Mouse (Mus musculus) adrenal gland, adult 2 months (tissue): ENCODE data around the gene Npepps. TPM values are rescaled to one million over a fixed set of nuclear protein-coding genes. Genes with fewer than 3 reads are reported as not detected.
"Not testable (repeated sequence)": the region's sequence is repeated elsewhere in the genome, so short reads cannot be mapped to it uniquely, and the experiment has no call there.

ENCODE experiments used
- DNase-seq: peaks from one replicate; pipeline ENCODE4 v3.0.0; 2021
- polyA plus RNA-seq: library from polyadenylated mRNA; depleted of rRNA; stranded (reverse); fragments of >200 nt; gene quantifications from 2 replicates; pipeline ENCODE4 v1.2.3, GENCODE M21; 2012
- total RNA-seq, 2 experiments: library from RNA; stranded (reverse); gene quantifications; 2 replicates each; pipeline ENCODE4 v1.2.3; 2021

Gene Npepps
- total and polyA plus RNA-seq, 3 experiments = 29.8 to 70.2 (median 69.2) TPM

DNA sequence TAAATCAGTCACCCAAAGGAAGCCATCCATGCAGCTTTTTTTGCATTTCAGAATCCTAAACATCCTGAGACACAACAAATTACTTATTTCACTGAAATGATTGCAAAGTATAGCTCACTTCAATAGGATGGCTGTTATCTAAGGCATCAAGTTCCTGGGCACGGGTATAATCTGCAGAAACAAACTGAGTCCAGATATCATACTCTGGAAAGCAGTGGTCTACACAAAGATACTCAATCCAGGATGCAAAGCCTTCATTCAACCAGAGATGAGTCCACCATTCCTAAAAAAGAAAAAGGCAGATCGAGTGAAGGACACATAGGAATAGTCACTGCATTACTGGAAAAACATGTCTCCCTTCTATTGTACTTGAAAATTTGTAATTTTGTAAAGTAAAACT lies 42.5 kb downstream of the Npepps start:
- DNase-seq = no peak

DNA sequence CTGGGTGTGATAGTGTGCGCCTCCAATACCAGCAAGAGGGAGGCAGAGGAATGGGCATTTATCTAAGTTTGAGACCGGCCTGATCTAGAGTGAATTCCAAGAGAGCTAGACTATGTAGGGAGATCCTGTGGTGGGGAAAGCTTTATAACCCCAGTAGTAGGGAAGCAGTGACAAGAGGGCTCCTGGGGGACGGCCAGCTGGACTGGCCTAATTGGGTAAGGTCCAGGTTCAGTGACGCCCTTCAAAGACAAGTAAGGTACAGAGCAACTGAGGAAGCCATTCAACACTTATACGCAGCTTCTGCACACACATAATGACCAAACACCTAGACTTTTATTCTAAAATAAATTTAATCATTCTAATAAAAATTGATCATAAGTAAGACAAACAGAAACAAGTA lies 48.0 kb downstream of the Npepps start:
- no peak for DNase-seq

DNA sequence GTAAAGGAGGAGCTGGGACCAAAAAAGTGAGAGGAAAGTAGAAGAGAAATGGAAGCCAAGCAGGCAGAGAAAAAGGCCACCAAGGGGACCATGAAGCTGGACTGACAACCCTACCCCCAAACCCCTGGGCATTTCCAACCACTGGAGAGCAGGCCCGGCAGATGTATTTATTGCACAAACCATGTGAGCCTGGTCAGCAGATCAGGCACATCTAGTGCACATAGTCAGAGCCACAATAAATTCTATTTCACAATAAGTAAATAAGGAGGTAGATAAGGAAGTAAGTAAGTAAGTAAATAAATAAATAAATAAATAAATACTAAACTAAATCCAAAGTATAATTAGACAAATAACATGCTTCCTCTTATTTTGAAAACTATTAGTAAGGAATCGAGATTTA lies 51.0 kb downstream of the Npepps start:
- no peak for DNase-seq

DNA sequence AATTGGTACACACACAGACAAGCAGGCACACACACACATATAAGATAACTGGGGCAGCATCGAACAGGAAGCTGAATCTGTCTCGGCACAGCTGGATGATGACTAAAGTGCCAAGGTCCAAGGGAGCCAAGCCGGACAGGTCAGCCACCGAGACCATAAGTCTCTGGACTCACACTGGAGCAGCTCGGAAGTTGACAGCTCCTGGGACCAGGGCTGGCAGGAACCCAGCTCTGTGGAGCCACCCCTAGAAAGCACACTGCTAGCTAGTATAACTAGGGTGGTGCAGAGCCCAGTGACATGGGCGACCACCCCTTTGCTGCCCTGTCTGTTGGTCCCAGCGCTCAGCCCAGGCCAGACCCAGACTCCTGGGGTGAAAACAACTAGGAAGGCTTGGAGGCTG lies 51.5 kb downstream of the Npepps start:
- DNase-seq = peak; percentile 31

DNA sequence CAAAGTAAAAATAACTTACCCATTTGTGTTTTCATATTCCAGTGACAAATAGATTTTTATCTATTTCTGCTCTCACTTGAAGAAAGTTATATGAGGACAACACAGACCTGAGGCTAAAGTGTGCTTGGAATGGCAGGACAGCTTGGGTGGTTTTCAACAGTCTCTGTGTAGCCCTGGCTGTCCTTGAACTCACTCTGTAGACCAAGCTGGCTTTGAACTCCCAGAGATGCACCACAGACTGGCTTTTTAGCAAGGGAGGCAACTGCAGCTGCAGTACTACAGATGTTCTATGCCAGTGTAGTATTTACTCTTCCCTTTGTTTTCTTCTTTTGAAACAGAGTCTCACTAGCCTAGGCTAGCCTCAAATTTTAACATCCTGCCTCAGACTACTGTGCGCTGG lies 54.3 kb downstream of the Npepps start:
- DNase-seq = no peak

DNA sequence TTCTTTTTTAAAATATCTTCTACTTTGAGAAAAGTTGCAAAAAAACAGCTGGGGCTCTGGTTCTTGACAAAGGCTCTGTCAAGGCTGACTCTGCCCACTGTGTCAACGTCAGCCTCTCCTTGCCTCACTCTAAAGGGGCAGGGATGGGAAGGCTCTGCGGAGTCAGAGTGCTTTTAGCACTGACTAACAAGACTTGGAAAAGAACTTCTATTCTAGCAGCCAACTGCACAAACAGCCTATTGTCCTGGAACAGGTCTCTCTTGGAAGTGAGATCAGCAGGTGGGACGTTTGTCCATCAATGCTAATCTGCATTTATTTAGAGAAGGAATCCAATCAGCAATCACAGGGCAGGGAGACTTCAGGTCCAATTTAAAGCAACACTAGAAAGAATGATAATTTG lies 57.0 kb downstream of the Npepps start:
- no peak for DNase-seq

DNA sequence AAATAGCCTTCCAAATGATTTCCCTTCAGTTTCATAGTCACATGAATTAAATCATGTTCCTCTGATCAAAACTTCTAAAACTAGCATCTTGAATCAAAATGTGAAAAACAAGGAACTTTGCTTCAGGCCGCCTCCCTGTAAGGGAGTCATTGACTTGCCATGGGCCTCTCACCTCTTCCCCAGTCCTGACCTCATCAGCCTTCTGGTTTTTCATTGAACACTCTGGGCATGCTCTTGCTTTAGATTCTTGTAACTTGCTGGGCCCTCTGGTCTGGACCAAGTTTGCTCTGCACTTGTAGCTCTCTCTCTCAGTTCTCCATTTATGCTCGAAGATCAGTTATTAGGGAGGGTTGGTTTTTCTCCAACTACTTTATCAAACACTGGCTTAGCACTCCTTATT lies 58.8 kb downstream of the Npepps start:
- no peak for DNase-seq

DNA sequence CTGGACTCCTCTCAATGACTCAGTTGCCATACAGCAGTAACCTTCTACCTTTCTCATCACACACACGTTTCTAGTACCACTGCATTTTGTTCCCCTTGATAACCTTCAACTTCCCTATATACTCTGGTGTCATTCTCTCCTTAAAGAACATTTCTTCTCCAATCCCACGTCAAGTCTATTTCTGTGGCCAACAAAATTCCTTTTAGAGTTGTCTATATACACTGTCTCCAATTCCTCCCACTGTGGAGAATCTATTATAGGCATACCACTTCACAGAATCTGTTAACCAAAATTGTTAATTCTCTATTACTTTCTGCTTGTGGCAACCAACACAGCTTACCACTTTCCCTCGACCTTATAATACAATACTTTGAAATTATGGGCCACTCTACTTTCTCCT lies 60.2 kb downstream of the Npepps start:
- no peak for DNase-seq

DNA sequence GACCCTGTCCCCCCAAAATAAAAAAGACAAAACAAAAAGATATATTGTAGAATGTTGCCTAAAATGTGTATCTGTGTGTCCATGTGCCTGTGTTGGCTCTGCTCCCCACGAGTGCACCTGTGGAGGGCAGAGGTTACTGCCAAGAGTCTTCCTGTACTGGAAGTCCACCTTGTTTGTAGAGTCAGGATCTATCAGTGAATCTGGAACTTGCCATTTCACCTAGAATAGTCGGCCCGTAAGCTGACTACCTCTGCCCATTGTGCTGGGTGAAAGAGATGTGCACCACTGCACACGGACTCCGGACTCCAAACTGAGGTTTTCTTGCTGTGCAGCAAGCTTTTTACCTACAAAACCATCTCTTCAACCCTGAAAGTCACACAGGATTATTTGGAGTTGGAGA lies 66.0 kb downstream of the Npepps start:
- no peak for DNase-seq

DNA sequence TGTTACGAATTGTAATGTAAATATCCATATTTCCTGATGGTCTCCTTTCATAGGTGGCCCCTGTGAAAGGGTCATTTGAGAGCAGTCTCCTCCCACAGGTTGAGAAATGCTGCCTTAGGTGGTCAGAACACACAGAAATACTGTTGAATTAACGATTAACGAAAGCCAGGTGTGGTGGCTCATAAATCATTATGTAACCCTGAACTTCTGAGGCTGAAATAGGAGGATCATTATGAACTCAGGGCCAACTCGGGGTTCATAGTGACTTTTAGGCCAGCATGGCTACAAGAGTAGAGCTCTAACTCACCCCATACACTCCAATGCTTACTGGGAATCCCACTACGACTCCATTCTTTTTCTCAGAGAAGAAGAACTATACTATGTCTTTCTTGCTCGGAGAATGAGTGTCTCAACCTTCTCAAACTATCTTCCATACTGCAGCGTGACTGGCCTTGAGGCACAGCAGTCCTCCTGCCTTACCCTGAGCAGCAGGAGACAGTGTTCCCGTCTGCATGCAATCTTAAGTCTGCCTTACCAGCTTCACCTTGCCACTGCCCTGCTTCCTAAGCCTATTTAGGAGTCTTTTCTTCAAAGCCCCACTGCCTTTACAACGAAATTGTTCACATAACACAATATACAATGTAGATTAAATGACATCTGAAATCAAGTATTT lies 69.6 kb downstream of the Npepps start:
- DNase-seq = no peak

DNA sequence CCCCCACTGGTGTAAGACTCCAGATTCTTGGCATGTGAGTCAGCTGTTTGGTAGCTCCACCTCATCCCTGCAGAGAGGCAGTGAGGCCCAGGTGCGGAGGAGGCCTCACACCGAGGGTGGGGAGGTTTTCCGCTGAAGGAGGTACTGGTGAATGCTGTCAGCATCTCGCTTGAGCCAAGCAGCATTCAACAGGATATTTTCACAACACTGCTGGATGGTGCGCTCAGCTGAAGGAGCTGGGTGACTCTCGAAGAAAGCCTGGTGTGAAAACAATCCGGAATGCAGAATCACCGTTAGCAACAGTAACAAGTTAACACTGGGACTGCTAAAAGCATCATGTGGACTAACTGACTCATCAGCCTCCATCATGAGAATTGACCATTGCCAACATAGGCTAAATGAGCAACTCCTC lies 73.4 kb downstream of the Npepps start:
- DNase-seq = no peak

DNA sequence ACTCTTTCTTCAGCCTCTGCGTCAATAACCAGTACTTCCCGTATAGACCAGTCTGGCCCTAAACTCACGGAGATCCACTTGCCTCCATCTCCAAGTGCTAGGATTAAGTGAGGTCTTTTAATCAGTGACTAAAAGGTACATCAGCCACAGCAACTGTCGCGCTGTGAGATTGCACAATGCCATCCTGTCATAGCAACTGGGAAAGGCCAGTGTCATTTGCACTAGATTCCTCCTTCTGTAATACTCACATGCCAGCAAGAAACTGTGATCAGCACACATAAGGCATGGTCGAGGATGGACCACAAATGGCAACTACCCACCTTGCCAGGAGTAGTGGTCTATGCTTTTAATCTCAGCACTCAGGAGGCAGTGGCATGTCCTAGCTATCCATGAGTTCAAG lies 80.9 kb downstream of the Npepps start:
- peak; percentile 60 for DNase-seq

DNA sequence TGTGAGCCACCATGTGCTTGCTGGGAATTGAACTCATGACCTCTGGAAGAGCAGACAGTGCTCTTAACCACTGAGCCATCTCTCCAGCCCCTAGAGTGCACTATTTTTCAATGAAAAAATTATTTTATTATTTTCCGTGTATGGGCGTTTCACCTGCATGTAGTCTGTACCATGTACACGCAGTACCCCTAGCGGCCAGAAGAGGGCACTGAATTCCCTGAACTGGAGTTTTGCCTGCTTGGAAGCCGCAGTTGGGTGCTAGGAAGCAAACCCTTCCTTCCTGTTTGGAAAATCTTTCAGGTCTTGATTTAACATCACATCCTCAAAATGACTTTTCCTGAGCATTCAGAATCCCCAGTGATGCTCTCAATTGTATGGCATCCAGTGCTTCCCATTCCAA lies 81.8 kb downstream of the Npepps start:
- peak; percentile 43 for DNase-seq

DNA sequence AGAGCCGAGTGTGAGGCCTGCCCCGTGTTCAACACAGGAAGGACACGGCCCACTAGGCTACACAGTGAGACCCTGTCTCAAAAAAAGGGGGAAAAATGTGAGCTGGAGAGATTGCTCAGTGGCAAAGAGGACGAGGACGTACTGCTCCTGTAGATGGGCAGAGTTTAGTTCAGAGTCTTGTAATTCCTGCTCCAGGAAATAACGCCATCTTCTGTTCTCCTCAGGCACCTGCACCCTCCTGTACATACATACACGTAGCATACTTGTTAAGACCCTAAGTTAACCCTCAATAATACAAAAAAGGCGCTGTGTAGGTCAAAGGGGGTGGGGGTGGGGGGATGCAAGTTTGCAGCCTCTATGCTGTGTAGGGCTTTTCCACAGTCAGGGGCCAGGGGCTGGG lies 83.4 kb downstream of the Npepps start:
- no peak for DNase-seq

DNA sequence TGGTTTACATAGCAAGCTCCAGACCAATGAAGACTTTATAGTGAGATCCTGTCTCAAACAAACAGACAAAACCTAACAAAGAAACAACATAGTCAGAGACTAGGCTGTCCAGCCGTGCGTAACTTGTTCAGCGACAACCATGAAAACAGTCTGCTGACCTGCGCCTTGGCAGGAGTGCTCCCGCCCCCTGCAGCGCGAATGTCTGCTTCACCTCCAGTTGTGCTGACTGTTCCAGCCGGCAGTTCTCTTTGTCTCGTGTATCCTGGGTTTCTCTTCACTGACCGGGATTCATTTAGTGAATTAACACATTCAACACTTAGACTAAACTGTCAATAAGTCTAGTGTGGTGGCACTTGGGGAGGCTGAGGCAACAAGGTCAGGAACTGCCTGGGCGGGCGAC lies 83.9 kb downstream of the Npepps start:
- DNase-seq = no peak

DNA sequence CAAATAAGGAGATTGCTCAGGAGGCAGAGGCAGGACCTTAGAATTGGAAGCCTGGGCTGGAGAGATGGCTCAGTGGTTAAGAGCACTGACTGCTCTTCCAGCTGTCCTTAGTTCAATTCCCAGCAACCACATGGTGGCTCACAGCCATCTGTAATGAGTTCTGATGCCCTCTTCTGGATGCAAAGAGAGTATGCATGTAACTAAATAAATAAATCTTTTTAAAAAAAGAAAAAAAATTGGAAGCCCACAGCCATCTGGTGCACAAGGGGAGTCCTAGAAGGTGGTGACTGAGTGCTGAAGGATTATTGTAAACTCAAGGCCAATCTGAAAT lies 87.9 kb downstream of the Npepps start:
- no peak for DNase-seq

DNA sequence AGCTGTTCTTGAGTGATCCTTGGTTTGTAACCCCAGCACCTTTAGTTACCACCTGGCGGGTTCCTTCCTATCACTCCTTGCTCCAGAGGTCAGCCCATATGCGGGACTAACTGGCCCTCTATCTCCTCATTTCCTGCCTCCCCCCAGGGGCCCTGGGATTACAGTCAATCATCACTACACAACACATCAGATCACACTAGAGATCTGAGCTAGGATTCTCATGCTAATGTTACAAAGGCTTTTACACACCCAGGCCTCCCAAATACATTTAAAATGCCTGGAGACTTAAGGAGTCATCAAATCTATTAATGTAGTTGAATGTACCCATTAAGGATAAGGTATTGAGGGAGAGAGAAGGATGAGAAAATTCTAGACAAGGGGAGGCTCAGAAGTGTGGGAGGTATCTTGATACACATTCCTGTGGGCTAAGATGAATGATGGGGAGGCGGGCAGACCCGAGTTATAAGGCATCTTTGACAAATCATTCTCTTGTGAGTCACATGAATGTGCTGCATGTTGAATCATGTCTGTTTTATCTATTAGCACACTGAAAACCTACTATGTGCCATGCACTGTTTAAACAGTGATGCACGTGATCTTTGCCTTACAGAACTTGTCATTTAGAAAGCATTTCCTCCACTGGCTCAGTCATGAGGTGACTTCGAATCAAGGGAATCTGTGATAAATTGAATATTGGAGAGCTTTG lies 88.4 kb downstream of the Npepps start:
- DNase-seq = no peak

DNA sequence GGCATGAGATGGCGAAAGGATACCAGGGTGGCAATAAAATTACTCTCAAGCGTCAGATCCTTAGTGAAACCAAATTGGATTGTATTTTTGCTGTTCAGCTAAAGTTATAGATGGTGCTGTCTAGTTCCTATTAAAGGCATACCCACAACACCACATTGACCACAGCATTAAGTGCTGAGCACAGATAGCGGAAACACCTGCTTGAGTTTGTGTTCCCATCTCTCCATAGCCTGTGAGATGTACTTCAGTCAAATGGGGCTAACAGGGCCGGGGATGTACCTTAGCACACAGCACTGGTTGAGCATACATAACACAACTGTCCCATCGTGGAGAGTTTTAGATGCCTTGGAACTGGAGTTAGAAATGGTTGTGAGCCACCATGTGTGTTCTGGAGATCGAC lies 89.4 kb downstream of the Npepps start:
- no peak for DNase-seq

DNA sequence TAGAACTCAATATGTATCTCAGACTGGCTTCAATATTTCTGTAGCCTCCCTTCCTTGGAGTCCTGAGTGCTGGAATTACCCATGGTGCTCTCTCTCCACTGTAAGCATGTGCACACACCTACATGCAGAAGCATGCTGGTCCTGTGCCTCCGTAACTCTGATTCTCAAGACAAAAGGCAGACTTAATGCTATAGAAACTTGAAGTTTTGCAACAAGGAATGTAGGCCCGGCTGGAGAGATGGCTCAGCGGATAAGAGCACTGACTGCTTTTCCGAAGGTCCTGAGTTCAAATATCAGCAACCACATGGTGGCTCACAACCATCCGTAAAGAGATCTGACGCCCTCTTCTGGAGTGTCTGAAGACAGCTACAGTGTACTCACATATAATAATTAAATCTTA lies 90.8 kb downstream of the Npepps start:
- not testable (repeated sequence) for DNase-seq

DNA sequence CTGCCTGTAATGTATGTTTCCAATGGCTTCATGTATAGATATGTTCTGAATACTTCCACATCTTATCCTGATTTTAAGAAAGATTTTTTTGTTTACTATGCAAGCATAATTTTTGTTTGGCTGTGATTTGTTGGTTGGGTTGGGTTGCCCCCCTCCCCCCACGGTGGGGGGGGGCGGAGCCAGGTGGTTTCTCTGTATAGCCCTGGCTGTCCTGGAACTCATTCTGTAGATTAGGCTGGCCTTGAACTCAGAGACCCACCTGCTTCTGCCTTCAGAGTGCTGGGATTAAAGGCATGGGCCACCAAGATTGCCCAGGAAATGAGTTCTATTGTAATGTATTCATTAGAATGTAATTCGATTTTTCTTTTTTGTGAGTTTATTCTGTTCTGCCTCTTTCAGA lies 91.2 kb downstream of the Npepps start:
- DNase-seq = no peak

DNA sequence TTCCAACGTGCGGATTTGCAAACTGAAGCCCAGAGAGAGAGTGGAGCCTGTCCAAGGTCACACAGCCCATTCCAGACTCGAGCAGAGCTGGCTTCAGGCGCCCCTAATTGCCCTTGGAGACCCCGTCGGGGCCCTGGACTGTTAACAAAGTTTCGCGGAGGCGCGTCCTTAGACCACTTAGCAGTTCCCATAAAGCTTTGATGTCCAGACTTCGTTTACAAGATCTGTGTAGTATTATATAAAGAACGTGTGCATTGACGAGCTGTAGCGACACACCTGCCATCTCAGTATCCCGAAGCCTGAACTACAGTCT lies 91.8 kb downstream of the Npepps start:
- DNase-seq = no peak

DNA sequence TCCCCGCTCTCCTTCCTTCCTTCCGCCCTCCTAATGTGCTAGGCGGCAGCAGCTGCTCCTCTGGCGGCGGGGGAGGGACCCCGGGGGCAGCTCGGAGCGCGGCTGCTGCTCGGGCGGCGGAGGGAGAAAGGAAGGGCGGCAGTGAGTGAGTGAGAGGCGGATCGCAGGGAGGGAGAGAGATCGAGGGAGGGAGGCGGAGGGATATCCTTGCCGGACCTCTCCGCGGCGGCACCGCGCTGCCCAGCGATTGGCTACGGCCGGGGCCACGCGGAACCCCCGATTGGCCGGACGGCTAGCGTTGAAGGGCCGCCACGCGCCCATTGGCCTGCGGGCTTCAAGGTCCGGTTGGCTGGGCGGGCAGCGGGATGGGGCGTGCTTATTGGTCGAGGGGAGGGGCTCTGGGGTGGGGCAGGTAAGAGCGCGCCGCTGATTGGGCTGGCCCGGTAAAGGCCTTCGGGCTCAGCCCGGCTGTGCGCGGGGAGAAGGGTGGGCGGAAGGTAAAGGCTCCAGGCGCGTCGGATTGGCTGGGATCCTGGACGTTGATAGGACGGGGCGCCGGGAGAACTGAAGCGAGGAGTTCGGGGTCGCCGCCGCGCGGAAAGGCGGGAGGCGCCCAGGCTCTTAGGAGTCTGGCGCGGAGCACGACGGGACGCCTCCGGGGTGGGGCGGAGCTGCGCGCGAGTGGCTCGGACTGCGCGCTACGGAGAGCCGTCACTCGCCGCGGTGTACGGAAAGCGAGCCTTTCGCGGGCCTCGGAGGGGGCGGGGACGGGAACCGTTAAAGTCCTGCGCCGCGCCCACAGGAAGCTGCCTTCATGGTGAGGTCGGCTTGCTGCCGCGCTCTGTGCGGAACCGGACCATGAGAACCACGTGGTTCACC lies 92.4 kb downstream of the Npepps start, which contains the start of gene Kpnb1:
Gene Kpnb1 (minus strand): TSS at position 118 of the 879 bp plus-strand sequence.
- peak; percentile 100 for DNase-seq
